Mouse (Mus musculus): ENCODE results near the gene Ero1lb. TPM values are rescaled to one million over a fixed set of nuclear protein-coding genes. Genes with fewer than 3 reads are reported as not detected.

Ero1lb gene
- polyA plus RNA-seq (2012; rRNA removed): 3.4 and 3.8 TPM in 2 replicates

DNA sequence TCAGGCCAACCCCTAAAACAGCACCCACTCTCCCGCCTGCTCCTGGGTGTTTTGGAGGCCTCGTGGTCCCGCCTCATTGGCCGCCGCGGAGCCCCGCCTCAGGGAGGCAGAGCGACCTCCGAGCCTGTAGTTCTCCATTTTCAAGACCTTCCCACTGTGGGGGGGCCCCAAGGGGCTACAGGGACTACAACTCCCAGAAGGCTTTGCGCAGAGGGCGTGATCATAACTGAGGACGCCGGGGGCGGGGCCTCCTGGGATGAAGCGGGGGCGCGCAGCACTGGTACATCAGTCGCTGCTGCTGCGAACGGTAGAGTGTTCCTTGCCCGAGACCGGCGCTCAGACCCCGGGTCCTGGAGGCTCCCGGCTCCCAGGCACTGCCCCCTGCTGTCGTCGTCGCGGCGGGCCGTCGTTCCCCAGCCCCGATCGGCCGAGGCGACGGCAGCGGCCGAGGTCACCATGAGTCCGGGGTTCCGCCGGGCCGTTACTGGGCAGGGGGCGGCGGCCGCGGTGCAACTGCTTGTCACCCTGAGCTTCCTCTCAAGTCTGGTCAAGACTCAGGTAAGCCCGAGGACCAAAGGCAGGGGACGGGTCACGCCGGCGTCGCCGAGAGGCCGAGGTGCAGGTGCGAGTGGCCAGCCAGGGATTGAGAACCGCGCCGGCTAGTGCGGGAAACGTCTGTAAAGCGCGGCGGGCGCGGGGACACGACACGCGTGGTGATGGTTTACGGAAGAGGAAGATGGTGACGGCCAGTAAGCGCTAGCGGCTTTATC, at the start of gene Ero1lb:
Ero1lb (plus strand) TSS at position 254 of the 770 bp plus-strand sequence.

GRCm38 (mm10) chr13:12519955-12520584, 45.6 kb upstream of the Ero1lb start, which contains the start of gene Edaradd:
Gene Edaradd (minus strand): TSS chr13:12520438.

Other genes starting within 250 kb of the Ero1lb start
- 6.4 and 25.1 TPM in 2 replicates for gene Actn2, start 225.1 kb upstream of the Ero1lb start, polyA plus RNA-seq (2012; rRNA removed)
- 33.3 and 37.0 TPM in 2 replicates for gene Heatr1, start 170.8 kb upstream of the Ero1lb start, polyA plus RNA-seq (2012; rRNA removed)
- gene Lgals8, start 100.9 kb upstream of the Ero1lb start, polyA plus RNA-seq (2012; rRNA removed): 10.1 and 18.6 TPM in 2 replicates
- gene Edaradd, start 45.4 kb upstream of the Ero1lb start, polyA plus RNA-seq (2012; rRNA removed): 1.2 and 1.4 TPM in 2 replicates
- gene Prl2c3, start 234.2 kb downstream of the Ero1lb start, polyA plus RNA-seq (2012; rRNA removed): not detected in 2 replicates